Mouse (Mus musculus): ENCODE measurements around the gene Tpk1.

DNA sequence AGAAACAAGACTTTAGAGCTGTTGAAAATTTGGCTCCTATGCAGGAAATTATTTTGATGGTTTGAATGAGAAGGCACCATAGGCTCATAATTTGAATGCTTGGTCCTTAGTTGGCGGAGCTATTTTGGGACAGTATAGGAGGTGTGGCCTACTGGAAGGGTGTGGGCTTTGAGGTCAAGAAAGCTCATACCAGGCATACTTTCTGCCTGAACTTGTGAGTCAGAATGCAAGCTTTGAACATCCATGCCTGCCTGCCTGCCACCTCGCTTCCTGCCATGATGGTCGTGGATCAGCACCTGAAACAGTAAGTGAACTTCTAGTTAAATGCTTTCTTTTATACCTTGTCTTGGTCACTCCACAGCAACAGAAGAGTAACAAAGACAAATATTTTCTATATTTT is 283.8 kb downstream of the Tpk1 start:
- TF ChIP-seq CTCF (IDR thresholded peaks at IDR 0.05; ENCODE audit: low read depth): no peak
- no peak for TF ChIP-seq EP300 (IDR thresholded peaks at IDR 0.05; ENCODE audit: low read depth)
